30 mouse cellular contexts compared by ENCODE assay signal in the genomic region with DNA sequence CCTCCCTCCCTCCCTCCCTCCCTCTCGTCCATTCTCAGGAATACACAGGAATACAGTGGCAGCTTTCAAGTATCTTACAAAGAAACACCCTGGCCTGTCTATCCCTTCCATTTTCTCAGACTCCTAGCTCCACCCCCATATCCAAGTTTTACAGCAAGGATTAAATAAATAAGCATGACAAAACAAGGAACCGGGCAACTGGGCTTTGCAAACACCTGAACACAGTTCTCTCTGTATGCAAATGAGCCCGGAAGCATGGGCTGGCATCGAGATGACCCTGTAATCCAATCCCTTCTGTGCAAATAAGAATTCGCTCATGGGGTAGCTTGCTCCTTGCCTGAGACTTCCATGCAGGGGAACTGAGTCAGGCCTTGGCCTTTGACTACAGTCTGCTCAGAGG.
DNase-seq lines count a peak whose midpoint lies in the region; ATAC-seq and TF ChIP-seq lines count a peak whose summit lies in the region.
"Had no signal": no experiment of that assay in that cellular context is flagged by ENCODE, and none has a peak within 500 bp of the region (broad histone marks: within the 10 kb centered on the region; RNA-seq: fewer than 3 reads in every experiment).

No protein-coding gene starts in this region.

- H3K79me2 ChIP-seq in CH12.LX (replicated peaks; ENCODE audit: control insufficient read depth, extremely low read depth, insufficient read depth, poor library complexity, severe bottlenecking): no peaks in the 10 kb centered on the region

- H3K9ac ChIP-seq in CH12.LX (ENCODE audit: insufficient read depth, low read depth): no peak overlapping the region
- no peak overlapping the region for H3K9ac ChIP-seq in embryonic facial prominence, embryonic 11.5 days (replicated peaks; ENCODE audit: low read length)
- no peak overlapping the region for H3K9ac ChIP-seq in hindbrain, embryonic 14.5 days
- H3K9ac ChIP-seq: embryonic facial prominence, embryonic 13.5 days; forebrain, embryonic 12.5 days; heart, embryonic 12.5 days; heart, embryonic 15.5 days; hindbrain, embryonic 13.5 days had no signal

- no peak for TF ChIP-seq CTCF in CH12.LX (conservative IDR thresholded peaks at IDR 0.05 in 1 of 2, IDR thresholded peaks at IDR 0.05 in 1 of 2; ENCODE audit: low read depth in 2 of 2, low read length in 2 of 2)

- H3K27me3 ChIP-seq in CH12.LX (replicated peaks): no peaks in the 10 kb centered on the region
- no peaks in the 10 kb centered on the region for H3K27me3 ChIP-seq in embryonic facial prominence, embryonic 11.5 days (ENCODE audit: control insufficient read depth, insufficient read depth, low read length)
- no peaks in the 10 kb centered on the region for H3K27me3 ChIP-seq in hindbrain, embryonic 14.5 days (ENCODE audit: control insufficient read depth, insufficient read depth, low read length)
- H3K27me3 ChIP-seq: embryonic facial prominence, embryonic 13.5 days; forebrain, embryonic 12.5 days; heart, embryonic 15.5 days; hindbrain, embryonic 13.5 days had no signal

- no peaks in the 10 kb centered on the region for H3K36me3 ChIP-seq in CH12.LX (replicated peaks in 1 of 2; ENCODE audit: control insufficient read depth in 1 of 2, insufficient read depth in 1 of 2, low read length in 1 of 2)
- H3K36me3 ChIP-seq in embryonic facial prominence, embryonic 11.5 days (replicated peaks; ENCODE audit: control insufficient read depth, insufficient read depth, low read depth, low read length): no peaks in the 10 kb centered on the region
- H3K36me3 ChIP-seq in hindbrain, embryonic 14.5 days (replicated peaks; ENCODE audit: control insufficient read depth, insufficient read depth): no peaks in the 10 kb centered on the region
- H3K36me3 ChIP-seq: embryonic facial prominence, embryonic 13.5 days; forebrain, embryonic 12.5 days; heart, embryonic 12.5 days; heart, embryonic 15.5 days; hindbrain, embryonic 10.5 days; hindbrain, embryonic 13.5 days had no signal

- TF ChIP-seq RAD21 in CH12.LX (IDR thresholded peaks at IDR 0.05; ENCODE audit: low read depth, low read length): no peak

- H3K9me3 ChIP-seq in CH12.LX (replicated peaks; ENCODE audit: low read length): no peaks in the 10 kb centered on the region
- H3K9me3 ChIP-seq in embryonic facial prominence, embryonic 11.5 days (replicated peaks; ENCODE audit: control insufficient read depth, low read length): no peaks in the 10 kb centered on the region
- H3K9me3 ChIP-seq in hindbrain, embryonic 14.5 days (ENCODE audit: control insufficient read depth, low read length): no peaks in the 10 kb centered on the region
- H3K9me3 ChIP-seq: embryonic facial prominence, embryonic 13.5 days; forebrain, embryonic 12.5 days; heart, embryonic 12.5 days; heart, embryonic 15.5 days; hindbrain, embryonic 10.5 days; hindbrain, embryonic 13.5 days had no signal

- TF ChIP-seq POLR2A in CH12.LX (IDR thresholded peaks at IDR 0.05; ENCODE audit: low read depth, low read length): no peak

- peak; percentile 12 for DNase-seq in embryo, embryonic 9.5 days (ENCODE audit: extremely low spot score)
- DNase-seq in embryo, embryonic 10 days (ENCODE audit: low spot score): no peak
- DNase-seq in CH12.LX (ENCODE audit: extremely low read depth) (no peak), R1 (ENCODE audit: low read depth, low spot score) (peak; percentile 94)
- DNase-seq in embryonic facial prominence, embryonic 11.5 days (ENCODE audit: low spot score): peak; percentile 15
- no peak for DNase-seq in gastrocnemius, adult 8-10 months (ENCODE audit: low spot score in 2 of 2)
- DNase-seq in lung, postnatal 14 days: no peak
- DNase-seq in hindbrain, embryonic 14.5 days (ENCODE audit: low spot score): no peak
- DNase-seq: adrenal gland, adult 2 months; adrenal gland, postnatal 14 days; cerebellum, adult 11 months; cerebellum, adult 2 months; cerebellum, adult 9-11 months; cerebellum, postnatal 25 days; embryo, embryonic 11 days; gastrocnemius, postnatal 14 days; heart, postnatal 10 days; heart, postnatal 36 days; kidney, adult 2 months had no signal

- dilution Hi-C loops in CH12.LX (cut with MboI; ENCODE audit: extremely low pct_ligation_motif_present, extremely low pct_unique_long_range_greater_than_20kb, low sequenced_read_pairs): no loop called here

- H3K4me1 ChIP-seq in CH12.LX (ENCODE audit: control insufficient read depth in 1 of 2, insufficient read depth in 2 of 2): peaks cover 24 to 70% of the 10 kb centered on the region in 2 experiments
- H3K4me1 ChIP-seq in embryonic facial prominence, embryonic 11.5 days (ENCODE audit: control insufficient read depth, insufficient read depth, low read length): no peaks in the 10 kb centered on the region
- no peaks in the 10 kb centered on the region for H3K4me1 ChIP-seq in hindbrain, embryonic 14.5 days (replicated peaks; ENCODE audit: control insufficient read depth, insufficient read depth, low read length)
- H3K4me1 ChIP-seq: heart, embryonic 15.5 days; hindbrain, embryonic 10.5 days; hindbrain, embryonic 13.5 days had no signal

- H3K4me2 ChIP-seq in CH12.LX (ENCODE audit: insufficient read depth, low read depth, poor library complexity, severe bottlenecking): no peak overlapping the region
- H3K4me2 ChIP-seq in embryonic facial prominence, embryonic 11.5 days (ENCODE audit: low read depth, low read length): no peak overlapping the region
- no peak overlapping the region for H3K4me2 ChIP-seq in hindbrain, embryonic 14.5 days (replicated peaks)
- H3K4me2 ChIP-seq: embryonic facial prominence, embryonic 13.5 days; forebrain, embryonic 12.5 days; heart, embryonic 12.5 days; heart, embryonic 15.5 days; hindbrain, embryonic 13.5 days had no signal

- no peak for ATAC-seq in embryonic facial prominence, embryonic 11.5 days (replicated peaks; ENCODE audit: insufficient number of reproducible peaks, low FRiP score, low TSS enrichment, low read depth)
- no peak for ATAC-seq in hindbrain, embryonic 14.5 days (ENCODE audit: low FRiP score)
- ATAC-seq: forebrain, embryonic 16.5 days; hindbrain, postnatal 0 days; inflammation-experienced regulatory T-cells, adult 6 months; intestine, embryonic 16.5 days had no signal

- in situ Hi-C loops in CH12.LX (cut with MboI; ENCODE audit: low pct_ligation_motif_present, low pct_unique_long_range_greater_than_20kb, low sequenced_read_pairs): loop anchor here (10.0 kb wide), 1 partner anchor 117 kb away; no protein-coding TSS in a partner anchor

- no peak overlapping the region for H3K27ac ChIP-seq in CH12.LX (ENCODE audit: insufficient read depth, low read depth)
- H3K27ac ChIP-seq in embryonic facial prominence, embryonic 11.5 days (replicated peaks; ENCODE audit: low read depth, low read length): no peak overlapping the region
- no peak overlapping the region for H3K27ac ChIP-seq in hindbrain, embryonic 14.5 days
- H3K27ac ChIP-seq: embryonic facial prominence, embryonic 13.5 days; forebrain, embryonic 12.5 days; heart, embryonic 15.5 days; hindbrain, embryonic 10.5 days; hindbrain, embryonic 13.5 days; hindbrain, postnatal 0 days had no signal

- TF ChIP-seq EP300 in CH12.LX (IDR thresholded peaks at IDR 0.05; ENCODE audit: low read length): 0 out of 2 replicates have a peak, but pooled peaks have one; percentile 16

- 24% methylated on average over 4 of the region's 5 CpGs for WGBS in embryonic facial prominence, embryonic 11.5 days
- WGBS in hindbrain, embryonic 14.5 days: 47% methylated on average over 5 of the region's 5 CpGs

- H3K4me3 ChIP-seq in CH12.LX (replicated peaks in 1 of 3; ENCODE audit: low read depth in 2 of 3, low read length in 2 of 3, poor library complexity in 1 of 3): no peak overlapping the region
- no peak overlapping the region for H3K4me3 ChIP-seq in embryonic facial prominence, embryonic 11.5 days (ENCODE audit: low read depth, low read length)
- no peak overlapping the region for H3K4me3 ChIP-seq in hindbrain, embryonic 14.5 days (replicated peaks; ENCODE audit: low read length)
- H3K4me3 ChIP-seq: embryonic facial prominence, embryonic 13.5 days; erythroblast, embryonic 14.5 days; forebrain, embryonic 12.5 days; heart, embryonic 12.5 days; heart, embryonic 15.5 days; hindbrain, embryonic 10.5 days; hindbrain, embryonic 13.5 days had no signal

TF ChIP-seq in CH12.LX, 34 proteins besides CTCF, POLR2A, EP300 and RAD21:
- TF ChIP-seq ELF1 (IDR thresholded peaks at IDR 0.05; ENCODE audit: low read depth, low read length) (peak; percentile 35; the same call in 1 of the 2 replicates), BHLHE40 (IDR thresholded peaks at IDR 0.05; ENCODE audit: low read depth, low read length) (no peak)

Comparison
In these comparisons a context has a peak if more than half of its experiments do, and no peak if none do; other contexts are left out.
1. DNase-seq: peak in embryo, embryonic 9.5 days (single experiment), R1 (single experiment) and embryonic facial prominence, embryonic 11.5 days (single experiment); none in embryo, embryonic 10 days (single experiment), CH12.LX (single experiment), gastrocnemius, adult 8-10 months (0 of 2), lung, postnatal 14 days (single experiment) and hindbrain, embryonic 14.5 days (single experiment).